Mouse (Mus musculus): ENCODE data around the gene Nod2. TPM values are rescaled to one million over a fixed set of nuclear protein-coding genes. Genes with fewer than 3 reads are reported as not detected.

Nod2 gene
- polyA plus RNA-seq, 1 experiment, result 0.27 TPM

DNA sequence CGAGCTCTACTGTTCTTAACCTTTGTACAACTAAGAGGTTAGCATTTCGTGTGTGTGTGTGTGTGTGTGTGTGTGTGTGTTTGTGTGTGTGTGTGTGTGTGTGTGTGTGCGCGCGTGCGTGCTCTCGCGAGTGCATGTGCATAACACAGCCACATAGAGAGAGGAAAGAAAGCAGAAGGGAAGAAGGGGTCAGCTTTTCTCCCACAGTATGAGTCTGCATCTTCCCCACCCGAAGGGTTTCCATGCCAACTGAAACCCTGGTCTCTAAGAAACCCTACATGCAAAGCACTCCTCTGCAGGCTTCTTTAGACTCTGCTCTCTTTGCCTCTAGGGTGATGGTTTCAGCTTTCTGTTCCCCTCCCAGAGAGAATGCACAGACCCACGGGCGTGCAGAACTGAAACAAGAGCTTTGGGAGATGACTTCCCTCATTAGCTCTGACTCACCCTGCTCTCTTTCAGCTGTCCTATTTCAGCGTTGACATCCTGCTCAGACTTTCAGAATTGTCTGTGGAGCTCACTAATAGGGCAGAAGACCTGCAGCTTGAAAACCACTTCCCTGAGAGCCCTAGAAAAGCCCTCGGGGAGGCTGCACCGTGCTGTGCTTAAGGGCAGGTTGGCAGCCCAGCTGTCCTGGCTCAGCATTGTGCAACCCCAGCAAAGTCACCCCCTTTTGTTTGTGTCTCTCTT, 21.4 kb downstream of the Nod2 start:
- Histone ChIP-seq H3K27me3 (ENCODE audit: control insufficient read depth, insufficient read depth, low read length) (no peaks in the 10 kb centered on the region), H3K27ac (ENCODE audit: control insufficient read depth, insufficient read depth, low read depth, low read length) (no peak overlapping the region), H3K4me3 (ENCODE audit: control insufficient read depth, low read depth, low read length) (no peak overlapping the region), H3K36me3 (ENCODE audit: control insufficient read depth, insufficient read depth, low read length) (no peaks in the 10 kb centered on the region), H3K4me1 (ENCODE audit: control insufficient read depth, insufficient read depth, low read length) (no peaks in the 10 kb centered on the region)
- TF ChIP-seq POLR2A (IDR thresholded peaks at IDR 0.05; ENCODE audit: control insufficient read depth, low read depth, low read length), result no peak
- TF ChIP-seq CTCF (IDR thresholded peaks at IDR 0.05; ENCODE audit: control insufficient read depth, insufficient read depth, insufficient replicate concordance, low read depth, low read length), result no peak

DNA sequence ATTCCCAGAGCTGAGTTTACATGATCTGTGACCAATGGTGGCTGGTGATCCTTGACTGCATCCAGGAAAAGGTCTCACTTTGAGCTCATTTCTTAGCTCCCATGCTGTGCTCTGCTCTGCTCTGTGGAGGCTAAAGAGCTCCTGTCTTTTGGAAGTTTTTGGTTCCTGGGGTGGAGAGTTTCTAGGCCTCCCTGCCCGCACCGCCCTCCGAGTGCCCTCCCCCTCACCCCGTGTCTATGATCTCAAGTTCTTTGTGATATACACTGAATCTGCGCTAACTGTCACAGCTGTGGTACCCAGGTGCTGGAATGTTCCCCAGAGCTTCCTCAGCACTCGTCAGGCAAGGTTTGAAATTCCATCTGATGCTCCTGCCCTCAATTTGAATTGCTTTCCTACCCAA, 23.7 kb downstream of the Nod2 start:
- H3K36me3 ChIP-seq (ENCODE audit: control insufficient read depth, insufficient read depth, low read length), result no peaks in the 10 kb centered on the region
- H3K27ac ChIP-seq (ENCODE audit: control insufficient read depth, insufficient read depth, low read depth, low read length), result no peak overlapping the region
- TF ChIP-seq POLR2A (IDR thresholded peaks at IDR 0.05; ENCODE audit: control insufficient read depth, low read depth, low read length), result no peak
- no peak for TF ChIP-seq CTCF (IDR thresholded peaks at IDR 0.05; ENCODE audit: control insufficient read depth, insufficient read depth, insufficient replicate concordance, low read depth, low read length)
- no peaks in the 10 kb centered on the region for H3K4me1 ChIP-seq (ENCODE audit: control insufficient read depth, insufficient read depth, low read length)
- no peak overlapping the region for H3K4me3 ChIP-seq (ENCODE audit: control insufficient read depth, low read depth, low read length)
- no peaks in the 10 kb centered on the region for H3K27me3 ChIP-seq (ENCODE audit: control insufficient read depth, insufficient read depth, low read length)

DNA sequence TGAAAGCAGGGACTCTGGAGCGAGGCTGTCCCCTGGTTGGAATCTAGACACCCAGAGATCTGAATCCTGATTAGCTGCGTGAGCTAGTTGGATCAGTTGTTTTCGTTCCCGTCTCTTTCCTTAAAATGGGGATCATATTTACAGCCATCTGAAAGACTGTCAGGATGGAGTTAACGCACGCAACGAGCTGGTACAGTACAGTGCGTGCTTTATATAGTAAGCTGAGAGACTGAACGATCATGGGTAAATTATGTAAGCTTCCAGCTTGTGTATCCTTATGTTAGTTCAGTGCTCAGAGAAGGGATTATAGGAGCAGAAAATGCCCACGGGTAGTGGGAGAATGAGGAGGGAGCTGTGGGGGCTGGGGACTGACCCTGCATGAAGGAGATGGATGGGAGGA, 24.5 kb downstream of the Nod2 start:
- no peak for TF ChIP-seq POLR2A (IDR thresholded peaks at IDR 0.05; ENCODE audit: control insufficient read depth, low read depth, low read length)
- Histone ChIP-seq H3K36me3 (ENCODE audit: control insufficient read depth, insufficient read depth, low read length) (no peaks in the 10 kb centered on the region), H3K4me1 (ENCODE audit: control insufficient read depth, insufficient read depth, low read length) (no peaks in the 10 kb centered on the region), H3K27me3 (ENCODE audit: control insufficient read depth, insufficient read depth, low read length) (no peaks in the 10 kb centered on the region), H3K27ac (ENCODE audit: control insufficient read depth, insufficient read depth, low read depth, low read length) (no peak overlapping the region), H3K4me3 (ENCODE audit: control insufficient read depth, low read depth, low read length) (no peak overlapping the region)

DNA sequence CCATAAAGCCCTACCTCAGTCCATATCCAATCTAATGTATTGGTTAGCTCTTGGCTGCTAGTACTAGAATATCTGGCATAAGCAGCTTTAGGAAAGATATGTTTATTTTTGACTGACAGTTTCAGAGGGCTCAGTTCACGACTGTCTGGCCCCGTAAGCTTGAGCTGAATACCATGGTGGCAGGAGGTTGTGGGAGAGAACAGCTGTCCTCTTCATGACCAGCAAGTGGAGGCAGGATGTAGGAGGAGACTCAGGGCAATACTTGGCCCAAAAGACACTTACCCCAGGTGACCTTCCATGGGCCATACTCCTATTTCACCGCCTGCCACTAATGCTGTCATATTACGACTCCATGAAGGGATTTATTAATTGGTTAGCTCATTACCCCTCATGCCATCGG, 26.7 kb downstream of the Nod2 start:
- TF ChIP-seq POLR2A (IDR thresholded peaks at IDR 0.05; ENCODE audit: control insufficient read depth, low read depth, low read length), result no peak
- TF ChIP-seq CTCF (IDR thresholded peaks at IDR 0.05; ENCODE audit: control insufficient read depth, insufficient read depth, insufficient replicate concordance, low read depth, low read length), result no peak
- Histone ChIP-seq H3K4me3 (ENCODE audit: control insufficient read depth, low read depth, low read length) (no peak overlapping the region), H3K4me1 (ENCODE audit: control insufficient read depth, insufficient read depth, low read length) (no peaks in the 10 kb centered on the region), H3K27ac (ENCODE audit: control insufficient read depth, insufficient read depth, low read depth, low read length) (no peak overlapping the region), H3K36me3 (ENCODE audit: control insufficient read depth, insufficient read depth, low read length) (no peaks in the 10 kb centered on the region), H3K27me3 (ENCODE audit: control insufficient read depth, insufficient read depth, low read length) (no peaks in the 10 kb centered on the region)

DNA sequence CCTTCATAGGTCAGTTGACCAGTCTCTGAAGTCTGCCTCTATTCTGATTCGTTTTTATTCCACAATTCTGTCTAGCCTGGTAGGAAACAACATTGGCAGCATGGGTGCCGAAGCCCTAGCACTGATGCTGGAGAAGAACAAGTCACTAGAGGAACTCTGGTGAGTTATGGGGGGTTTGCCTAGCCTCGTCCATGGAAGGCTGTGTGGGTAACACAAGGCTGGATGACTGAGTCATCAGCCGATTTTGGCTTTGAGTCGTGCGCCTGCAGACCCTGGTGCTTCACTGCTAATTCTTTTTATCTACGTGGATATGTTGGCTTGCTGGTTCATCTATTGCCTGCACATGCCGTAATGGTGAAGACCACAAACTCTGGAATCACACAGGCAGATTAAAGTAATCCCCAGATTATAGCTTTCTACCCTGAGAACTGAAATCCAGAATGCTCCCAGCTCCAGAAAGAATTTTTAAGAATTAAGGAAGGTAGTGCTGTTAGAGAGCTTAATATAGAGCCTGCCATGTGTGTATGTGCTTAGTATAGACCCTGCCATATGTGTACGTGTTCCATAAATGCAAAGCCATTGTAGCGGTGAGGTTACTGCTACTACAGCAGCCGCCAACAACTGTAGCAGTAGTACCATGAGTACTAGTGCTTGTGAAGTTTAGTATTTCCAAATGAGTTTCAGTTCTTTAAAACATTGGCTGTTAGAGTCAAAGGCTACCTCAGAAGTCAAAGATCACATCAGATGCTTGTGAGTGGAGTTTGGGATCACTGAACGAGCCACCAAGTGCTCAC, 28.5 kb downstream of the Nod2 start:
- H3K4me3 ChIP-seq (ENCODE audit: control insufficient read depth, low read depth, low read length), result no peak overlapping the region
- no peaks in the 10 kb centered on the region for H3K4me1 ChIP-seq (ENCODE audit: control insufficient read depth, insufficient read depth, low read length)
- TF ChIP-seq CTCF (IDR thresholded peaks at IDR 0.05; ENCODE audit: control insufficient read depth, insufficient read depth, insufficient replicate concordance, low read depth, low read length) (no peak), POLR2A (IDR thresholded peaks at IDR 0.05; ENCODE audit: control insufficient read depth, low read depth, low read length) (no peak)
- H3K27ac ChIP-seq (ENCODE audit: control insufficient read depth, insufficient read depth, low read depth, low read length), result no peak overlapping the region
- H3K27me3 ChIP-seq (ENCODE audit: control insufficient read depth, insufficient read depth, low read length), result no peaks in the 10 kb centered on the region
- no peaks in the 10 kb centered on the region for H3K36me3 ChIP-seq (ENCODE audit: control insufficient read depth, insufficient read depth, low read length)

DNA sequence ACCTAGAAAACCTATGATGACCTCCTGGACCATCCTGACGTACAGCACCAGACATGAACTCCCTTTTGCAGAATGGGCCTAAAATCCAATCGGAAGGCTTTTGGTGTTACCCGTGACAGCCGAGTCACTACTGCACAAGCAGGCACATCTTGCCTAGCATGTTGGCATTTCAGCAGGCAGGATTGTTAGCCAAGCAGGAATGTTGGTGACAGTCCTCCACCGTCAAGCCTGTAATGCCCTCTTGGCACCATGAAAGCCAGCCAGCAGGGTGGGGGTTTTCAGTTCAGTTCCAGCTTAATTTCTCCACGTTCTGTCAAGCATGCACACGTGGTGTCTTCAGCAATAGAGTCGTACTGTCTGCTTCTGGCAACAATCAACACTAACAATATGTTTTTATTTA, 30.0 kb downstream of the Nod2 start:
- H3K36me3 ChIP-seq (ENCODE audit: control insufficient read depth, insufficient read depth, low read length), result no peaks in the 10 kb centered on the region
- H3K27ac ChIP-seq (ENCODE audit: control insufficient read depth, insufficient read depth, low read depth, low read length), result no peak overlapping the region
- TF ChIP-seq POLR2A (IDR thresholded peaks at IDR 0.05; ENCODE audit: control insufficient read depth, low read depth, low read length), result no peak
- no peaks in the 10 kb centered on the region for H3K27me3 ChIP-seq (ENCODE audit: control insufficient read depth, insufficient read depth, low read length)
- H3K4me3 ChIP-seq (ENCODE audit: control insufficient read depth, low read depth, low read length), result no peak overlapping the region
- H3K4me1 ChIP-seq (ENCODE audit: control insufficient read depth, insufficient read depth, low read length), result no peaks in the 10 kb centered on the region

DNA sequence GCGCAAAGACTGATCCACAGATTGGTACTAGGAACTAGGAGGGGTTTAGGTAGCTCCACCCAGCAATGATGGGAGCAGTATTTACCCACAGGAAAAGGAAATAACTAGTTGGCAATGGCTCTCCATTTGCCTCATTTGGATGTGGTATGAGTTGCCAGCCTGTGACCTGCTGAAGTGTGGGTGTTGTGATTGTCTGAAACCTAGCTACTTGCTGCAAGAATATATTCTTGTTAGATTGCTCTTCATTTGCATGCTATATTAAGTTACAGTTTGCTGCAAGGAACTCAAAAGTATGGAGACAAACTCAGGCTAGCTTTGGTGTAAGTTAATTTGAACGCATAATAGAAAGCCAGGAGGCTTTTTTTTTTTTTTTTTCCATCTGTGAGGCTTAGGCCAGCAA, 33.5 kb downstream of the Nod2 start:
- H3K27ac ChIP-seq (ENCODE audit: control insufficient read depth, insufficient read depth, low read depth, low read length), result no peak overlapping the region
- H3K27me3 ChIP-seq (ENCODE audit: control insufficient read depth, insufficient read depth, low read length), result no peaks in the 10 kb centered on the region
- H3K4me3 ChIP-seq (ENCODE audit: control insufficient read depth, low read depth, low read length), result no peak overlapping the region
- H3K4me1 ChIP-seq (ENCODE audit: control insufficient read depth, insufficient read depth, low read length), result no peaks in the 10 kb centered on the region
- no peaks in the 10 kb centered on the region for H3K36me3 ChIP-seq (ENCODE audit: control insufficient read depth, insufficient read depth, low read length)
- TF ChIP-seq POLR2A (IDR thresholded peaks at IDR 0.05; ENCODE audit: control insufficient read depth, low read depth, low read length), result no peak
- no peak for TF ChIP-seq CTCF (IDR thresholded peaks at IDR 0.05; ENCODE audit: control insufficient read depth, insufficient read depth, insufficient replicate concordance, low read depth, low read length)

All from testis, adult 2 months (tissue).